Mouse (Mus musculus) liver (tissue): ENCODE measurements around the gene Polr1a.

ENCODE experiments used
- DNase-seq: peaks from one replicate; pipeline ENCODE4 v3.0.0-alpha.2; 2020; ENCODE audit warnings: mixed read lengths

Polr1a gene

DNA sequence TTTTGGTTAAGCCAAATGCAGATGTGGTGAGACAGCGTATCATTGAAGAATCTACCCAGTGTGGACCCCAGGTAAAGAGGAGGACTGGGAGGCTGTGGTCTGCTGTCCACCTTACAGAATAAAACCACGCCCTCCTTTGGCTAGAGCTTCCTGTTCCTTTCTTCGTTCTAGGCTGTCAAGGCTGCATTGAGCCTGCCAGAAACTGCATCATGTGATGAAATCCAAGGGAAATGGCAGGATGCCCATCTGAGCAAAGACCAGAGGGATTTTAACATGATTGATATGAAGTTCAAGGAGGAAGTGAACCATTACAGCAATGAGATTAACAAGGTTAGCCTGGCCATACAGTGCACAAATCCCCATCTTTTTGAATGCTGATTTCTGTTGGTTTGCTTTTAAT is 41.7 kb downstream of the Polr1a start:
- no peak for DNase-seq

DNA sequence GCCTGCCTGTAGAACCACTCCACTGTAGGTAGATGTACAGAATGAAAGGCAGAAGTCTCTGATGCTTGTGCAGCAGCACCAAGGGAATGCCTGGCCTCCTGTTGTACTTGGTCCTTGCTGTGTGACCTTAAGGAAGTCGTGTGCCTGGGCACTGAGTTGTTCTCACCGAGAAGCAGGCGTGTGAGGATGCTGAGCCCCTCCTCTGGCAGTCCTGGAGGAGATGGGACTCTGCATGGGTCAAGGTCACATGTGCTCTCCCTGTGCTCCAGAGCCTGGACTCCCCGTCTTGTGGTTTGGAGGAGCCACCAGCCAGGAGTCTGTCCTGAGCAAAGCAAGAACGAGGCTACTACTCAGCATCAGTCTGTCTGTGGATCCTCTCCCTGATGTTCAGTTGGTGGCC is 42.3 kb downstream of the Polr1a start:
- no peak for DNase-seq

DNA sequence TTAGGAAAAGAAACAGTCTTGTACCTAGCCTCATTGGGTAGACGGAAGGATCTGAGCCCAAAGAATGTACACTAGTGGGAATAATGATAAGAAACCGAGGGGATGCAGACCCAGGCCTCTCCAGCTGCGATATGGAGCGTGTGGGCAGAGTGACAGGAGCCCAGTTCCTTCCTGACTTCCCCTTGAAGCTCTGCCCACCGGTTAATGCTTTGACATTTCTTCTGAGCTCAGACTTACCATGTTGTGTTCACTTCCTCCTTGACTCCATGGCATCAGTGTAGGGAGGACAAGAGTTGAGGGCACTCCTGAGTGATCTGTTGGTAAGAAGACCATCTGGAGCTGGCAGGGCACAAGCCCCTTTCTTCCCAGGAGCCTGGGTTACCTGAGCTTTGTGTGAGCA is 53.3 kb downstream of the Polr1a start:
- no peak for DNase-seq

DNA sequence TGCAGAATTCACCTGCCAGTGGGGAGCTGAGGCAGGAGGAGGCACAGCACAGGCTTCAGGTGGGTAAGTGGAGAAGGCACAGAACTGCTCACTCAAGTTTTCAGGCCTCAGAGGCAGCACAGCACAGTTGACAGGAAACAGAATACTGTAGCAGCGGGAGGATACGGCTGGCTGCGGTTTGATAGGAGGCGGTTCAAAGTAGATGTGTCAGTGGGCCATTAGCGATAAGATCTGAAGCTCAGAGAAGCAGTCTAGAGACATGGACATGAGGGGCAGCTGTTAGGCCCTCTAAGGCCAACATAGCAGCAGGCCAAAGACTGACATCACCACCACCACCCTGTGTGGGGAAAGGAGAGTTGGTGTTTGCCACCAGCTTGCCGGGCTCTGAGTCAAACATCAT is 53.9 kb downstream of the Polr1a start:
- DNase-seq, result peak; percentile 25

DNA sequence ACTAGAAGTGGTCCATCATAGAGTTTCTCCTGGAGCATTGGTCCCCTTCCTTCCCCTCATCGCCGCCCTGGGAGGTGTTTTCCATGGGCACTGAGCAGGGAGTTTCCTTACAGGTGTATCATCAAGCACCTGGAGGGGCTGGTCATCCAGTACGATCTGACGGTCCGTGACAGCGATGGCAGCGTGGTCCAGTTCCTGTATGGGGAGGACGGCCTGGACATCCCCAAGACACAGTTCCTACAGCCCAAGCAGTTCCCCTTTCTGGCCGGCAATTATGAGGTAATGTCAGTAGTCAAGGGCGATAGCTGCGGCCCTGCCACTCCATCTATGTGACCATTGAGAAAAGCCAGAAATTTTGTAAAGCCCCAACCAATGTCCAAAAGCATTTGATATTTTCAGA is 54.7 kb downstream of the Polr1a start:
- no peak for DNase-seq

DNA sequence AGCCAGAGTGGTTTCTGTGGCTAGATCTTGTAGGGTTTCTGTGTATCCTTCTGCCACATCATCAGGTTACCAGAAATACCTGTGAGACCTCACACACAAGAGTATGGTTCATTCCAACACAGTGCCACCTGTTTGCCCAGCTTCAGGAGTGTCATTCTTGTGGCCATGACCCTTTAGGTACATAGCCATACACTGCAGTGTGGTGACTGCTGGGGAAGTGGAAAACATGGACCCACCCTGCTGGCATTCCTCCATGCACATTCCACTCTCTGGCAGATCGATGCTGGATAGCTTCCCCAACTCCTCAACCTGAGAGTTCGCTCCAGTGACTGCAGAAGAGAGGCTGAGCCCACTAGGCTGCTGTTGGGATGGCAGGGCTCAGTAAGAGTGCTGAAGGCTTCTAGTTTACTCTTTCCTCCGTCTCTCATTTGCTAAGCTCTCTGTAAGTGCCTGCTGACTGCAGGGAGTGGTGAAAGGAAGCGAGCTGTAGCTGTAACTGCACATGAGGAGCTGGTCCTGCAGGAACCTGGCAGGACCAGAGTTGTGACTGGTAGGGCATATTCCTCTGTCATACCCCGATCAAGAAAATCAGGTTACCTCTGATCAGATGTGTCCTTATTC is 57.9 kb downstream of the Polr1a start:
- no peak for DNase-seq

DNA sequence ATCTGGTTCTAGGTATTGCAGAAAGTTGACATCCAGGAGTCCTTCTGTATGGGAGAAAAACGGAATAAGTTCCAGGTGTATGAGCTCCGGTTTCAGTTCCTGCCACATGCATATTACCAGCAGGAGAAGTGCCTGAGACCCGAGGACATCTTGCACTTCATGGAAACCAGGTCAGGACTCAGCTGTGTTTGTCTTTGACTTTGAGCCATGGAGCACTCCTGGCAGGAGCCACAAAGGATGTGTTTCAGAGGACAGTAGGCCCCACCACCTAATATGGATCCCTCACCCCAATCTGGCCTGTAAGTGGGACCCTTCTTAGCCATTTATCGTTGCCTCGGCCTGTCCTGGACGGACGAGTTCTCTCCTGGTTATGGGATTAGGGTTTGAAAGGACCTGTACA is 59.0 kb downstream of the Polr1a start:
- no peak for DNase-seq

DNA sequence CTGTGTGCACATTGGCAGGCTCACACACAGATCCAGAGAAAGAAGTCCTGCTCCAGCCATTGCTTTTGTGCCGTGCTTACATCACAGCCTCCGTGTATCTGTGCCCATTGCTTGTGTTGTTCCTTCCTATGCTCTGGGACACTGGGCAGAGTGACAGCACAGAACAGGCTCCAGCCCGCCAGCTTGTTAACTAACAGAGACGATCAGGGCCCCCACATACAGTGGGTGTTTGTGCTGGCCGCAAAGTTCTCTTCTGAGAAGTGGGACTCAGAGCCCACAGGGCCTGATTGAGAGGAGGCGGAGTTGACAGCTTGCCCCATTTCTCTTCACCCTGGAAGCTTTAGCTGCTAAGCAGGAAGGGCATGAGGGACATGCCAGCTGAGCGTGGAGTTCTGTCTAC is 60.6 kb downstream of the Polr1a start:
- no peak for DNase-seq

DNA sequence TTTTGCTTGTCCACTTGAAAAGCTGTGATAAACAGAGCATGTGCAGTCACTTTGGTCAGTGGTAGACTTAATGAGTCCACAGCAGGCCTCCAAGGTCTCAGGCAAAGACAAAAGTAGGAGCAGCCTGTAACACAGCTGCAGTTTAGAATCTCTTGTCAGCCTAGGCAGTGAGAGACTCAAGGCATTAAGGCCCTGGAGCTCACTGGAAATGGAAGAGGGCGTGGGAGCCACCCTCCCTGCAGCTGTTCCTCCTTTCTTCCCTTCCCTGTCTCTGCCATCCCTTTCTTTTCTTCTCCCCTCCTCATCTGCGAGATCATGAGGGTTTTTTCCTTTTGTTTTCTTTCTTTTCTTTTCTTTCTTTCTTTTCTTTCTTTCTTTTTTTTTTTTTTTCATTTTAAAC is 61.3 kb downstream of the Polr1a start:
- DNase-seq, result no peak

DNA sequence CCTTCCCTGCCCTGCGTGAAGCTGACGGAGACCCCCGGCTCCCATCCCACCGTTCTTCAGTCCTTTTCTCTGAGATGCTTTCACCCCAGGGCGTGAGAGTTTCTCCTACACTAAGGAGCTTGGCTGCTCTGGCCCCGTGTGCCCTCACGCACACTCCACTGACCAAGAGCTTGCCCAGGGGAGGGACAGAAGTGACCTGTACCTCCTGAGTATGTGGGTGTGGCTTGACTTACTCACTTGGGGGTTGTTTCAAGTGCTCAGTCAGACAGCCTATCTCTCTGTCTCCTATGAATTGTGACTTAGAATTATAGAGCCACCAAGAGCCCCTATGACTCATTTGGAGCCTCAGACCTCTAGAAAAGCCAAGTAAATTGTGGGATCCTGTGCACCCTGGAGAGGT is 67.7 kb downstream of the Polr1a start:
- no peak for DNase-seq

DNA sequence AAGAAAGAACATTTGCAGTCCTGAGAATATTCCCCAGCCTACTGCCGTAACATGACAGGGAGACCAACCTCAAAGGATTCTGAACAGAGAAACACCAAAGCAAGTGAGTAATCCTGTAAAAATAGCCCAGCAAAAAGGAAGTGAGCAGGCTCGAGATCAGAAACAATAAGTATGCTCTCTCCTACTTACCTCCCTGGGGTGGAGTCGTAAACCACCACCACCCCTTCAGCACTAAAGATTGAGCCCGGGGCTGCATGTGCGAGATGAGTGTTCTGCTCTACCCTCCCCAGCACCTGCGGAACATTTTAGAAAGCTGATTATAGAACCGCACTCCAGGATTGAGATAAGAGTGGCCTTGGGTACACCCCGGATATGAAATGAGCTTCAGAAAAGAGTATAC is 71.3 kb downstream of the Polr1a start:
- no peak for DNase-seq

DNA sequence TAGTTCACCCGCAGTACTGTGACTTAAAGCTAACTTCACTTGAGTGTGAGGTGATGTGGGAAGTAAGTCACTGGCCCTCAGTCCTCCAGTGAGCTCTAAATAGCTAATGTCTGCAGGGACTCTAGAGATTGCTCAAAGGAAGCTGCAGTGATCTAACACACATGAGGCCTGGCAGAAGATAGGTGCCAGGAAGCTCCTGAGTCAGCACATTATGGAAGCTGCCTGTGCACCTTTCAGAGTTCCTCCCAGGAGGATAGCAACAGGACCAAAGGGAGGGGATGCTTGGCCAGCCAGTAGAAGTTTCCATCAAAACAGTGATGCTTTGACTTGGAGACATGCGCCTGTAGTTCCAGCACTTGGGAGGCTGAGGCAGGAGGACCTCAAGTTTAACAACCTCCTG is 71.7 kb downstream of the Polr1a start:
- DNase-seq, result no peak

DNA sequence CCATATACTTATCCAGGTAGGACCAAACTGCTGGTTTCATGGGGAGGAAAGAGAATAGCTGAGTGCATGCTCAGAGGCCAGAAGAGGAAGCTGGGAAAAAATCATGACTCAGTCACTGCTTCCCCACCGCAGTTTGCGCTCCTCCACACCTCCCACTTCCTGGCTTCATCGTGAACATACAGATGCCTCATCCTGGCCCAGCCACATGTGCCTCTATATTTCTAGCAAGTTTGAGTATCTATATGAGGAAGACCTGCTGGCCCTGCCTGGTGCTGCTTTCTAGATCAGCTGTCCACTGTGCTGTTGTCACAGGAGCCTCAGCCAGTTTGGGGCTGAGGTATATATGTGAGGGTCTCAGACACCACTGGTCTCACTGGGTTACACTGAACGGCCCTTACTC is 72.6 kb downstream of the Polr1a start:
- DNase-seq, result no peak

DNA sequence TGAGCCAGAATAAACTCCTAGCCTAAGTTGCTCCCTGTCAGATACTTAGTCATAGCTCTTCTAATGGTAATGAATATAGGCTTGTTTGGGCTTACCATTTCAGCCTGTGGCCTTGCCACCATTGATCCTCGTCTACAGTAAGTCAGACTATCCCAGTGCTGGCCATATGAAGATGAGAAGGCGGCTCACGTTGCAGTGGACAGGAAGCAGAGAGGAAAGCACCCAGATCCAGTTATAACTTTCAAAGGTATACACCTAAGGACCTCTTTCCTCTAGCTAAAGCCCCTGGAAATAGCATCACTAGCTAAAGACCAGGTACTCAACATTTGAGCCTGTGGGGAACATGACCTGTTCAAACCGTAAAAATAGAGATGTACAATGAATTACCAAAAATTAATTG is 77.1 kb downstream of the Polr1a start:
- DNase-seq, result no peak

DNA sequence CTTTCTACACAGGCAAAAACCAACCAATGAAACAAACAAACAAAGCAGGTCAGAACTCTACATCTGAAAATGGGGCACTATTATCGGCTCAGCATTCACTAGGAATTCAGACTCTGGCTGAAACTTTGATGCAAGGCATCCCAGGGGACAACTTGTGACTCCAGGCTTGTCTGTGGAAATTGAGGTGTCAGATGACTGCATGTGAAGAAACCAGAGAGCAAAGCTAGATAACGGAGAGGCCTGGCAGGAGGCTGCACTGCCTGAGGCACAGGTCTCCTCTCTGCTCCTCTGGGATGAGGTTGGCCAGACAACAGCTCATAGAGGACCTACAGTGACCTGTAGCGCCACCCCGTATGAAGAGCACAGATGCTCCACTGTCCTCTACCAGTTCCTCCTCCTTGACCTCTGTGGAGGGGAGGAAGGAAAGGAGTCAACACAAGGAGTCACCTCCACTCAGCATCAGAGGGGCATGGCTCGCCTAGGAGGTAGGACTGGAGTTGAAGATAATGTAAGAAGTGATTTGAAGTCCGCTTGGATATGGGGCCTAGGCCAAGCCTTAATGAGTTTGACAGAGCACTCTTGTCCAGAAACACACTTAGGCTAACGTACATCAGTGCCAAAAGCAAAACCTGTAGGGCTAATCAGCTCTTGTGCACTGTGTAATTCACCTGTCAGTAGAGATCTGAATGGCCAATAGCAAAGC is 78.8 kb downstream of the Polr1a start:
- DNase-seq, result no peak

DNA sequence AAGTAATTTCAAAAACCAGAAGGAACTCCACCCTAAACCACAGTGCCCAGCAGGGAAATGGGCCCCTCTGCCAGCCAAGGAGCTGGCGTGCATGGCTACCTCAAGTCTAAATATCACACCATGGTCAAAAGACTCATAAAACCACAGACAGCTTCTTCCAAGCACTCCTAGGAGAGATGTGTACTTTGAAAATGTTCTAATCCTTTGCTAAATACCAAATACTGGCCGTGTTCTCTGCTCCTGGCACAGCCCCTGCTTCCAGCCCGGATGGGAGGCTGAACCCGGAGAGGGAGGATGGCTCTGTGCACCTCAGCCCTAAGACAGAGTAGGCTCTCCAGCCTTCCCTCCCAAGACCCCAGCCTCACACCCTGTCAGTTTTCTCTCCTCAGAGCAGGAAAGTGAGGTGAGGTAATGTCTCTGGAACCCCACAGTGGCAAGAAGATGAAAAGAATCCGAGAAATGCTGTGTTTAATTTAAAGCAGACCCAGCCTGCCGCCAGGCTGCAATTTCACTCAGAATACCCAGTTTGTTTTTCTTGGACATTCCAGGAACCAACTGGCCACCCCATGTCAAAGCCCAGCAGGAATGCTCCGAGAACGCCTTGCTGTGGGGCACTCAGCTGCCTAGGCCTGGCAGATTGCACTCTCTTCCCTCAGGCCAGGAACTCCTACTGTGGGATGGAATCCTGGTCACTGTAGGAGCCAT is 80.9 kb downstream of the Polr1a start:
- DNase-seq, result no peak

DNA sequence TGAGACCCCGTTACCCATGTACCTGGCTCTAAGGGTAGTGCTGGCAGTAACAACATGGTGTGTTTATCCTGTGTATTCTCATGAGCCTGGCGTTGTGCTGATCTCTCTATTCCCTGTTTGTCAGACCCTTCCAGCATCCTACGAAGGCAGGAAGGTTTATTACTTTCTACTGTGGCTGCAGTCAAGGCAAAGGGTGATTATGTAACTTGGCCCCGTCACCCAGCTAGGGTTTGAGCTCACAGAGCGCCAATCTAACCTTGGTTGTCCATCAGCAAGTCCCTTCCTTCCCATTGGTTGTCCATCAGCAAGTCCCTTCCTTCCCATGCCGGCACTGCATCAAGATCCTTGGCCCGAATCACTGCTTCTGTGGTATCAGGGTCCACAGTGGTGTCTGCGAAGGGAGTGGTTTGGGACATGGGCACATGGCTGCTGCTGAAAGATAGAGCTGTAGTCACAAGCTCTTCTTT is 81.6 kb downstream of the Polr1a start:
- DNase-seq, result no peak

DNA sequence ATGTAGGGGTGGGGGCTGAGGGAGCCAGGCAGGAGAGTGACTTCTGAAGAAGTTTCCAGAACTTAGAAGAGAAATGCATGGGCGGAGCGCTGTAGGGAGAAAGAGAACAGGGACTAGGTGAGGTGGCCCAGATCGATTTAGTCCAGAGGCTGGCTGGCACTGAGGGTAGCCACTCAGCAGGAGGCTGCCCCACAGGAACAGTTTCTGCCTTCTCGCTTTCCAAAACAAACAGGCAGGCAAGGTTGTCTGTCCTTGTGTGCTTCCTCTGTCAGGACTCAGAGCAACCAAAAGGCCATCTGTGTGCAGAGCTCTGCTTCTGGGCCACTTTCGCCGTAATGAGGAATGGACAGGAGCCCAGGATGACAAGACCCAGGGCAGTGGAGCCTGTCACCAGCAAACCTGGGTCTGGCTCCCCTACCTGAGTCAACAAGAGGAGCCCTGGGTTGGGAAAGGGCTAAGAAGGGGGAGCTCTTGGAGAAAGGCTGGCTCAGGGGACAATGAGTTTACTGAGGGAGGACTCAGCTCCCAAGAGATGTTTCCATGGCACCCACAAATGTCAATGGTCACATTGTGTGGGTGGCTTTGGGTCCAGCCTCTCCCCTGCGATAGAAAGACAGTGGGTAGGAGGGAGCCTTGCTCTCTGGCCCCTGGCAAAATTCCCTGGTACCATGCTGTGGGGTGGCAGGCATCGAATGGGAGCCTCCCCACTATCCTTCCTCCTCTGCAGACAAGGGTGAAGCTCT is 82.5 kb downstream of the Polr1a start:
- no peak for DNase-seq

DNA sequence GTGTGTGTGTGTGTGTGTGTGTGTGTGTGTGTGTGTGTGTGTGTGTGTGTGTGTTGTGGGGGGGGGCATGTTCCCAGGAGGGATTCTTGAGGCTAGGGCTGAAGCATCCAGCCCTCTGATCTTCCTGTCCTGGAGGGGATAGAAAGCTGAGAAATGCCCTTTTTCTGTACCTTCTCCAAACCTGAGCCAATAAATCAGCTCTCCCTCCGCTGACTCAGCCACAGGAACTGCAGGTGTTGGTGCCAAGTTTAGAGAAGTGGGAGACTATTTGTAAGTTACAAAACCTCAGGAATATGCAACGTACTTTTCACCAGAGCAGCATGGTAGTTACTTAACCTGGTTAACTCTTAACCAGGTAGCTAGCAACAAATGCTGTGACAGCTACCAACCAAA is 83.1 kb downstream of the Polr1a start:
- no peak for DNase-seq

DNA sequence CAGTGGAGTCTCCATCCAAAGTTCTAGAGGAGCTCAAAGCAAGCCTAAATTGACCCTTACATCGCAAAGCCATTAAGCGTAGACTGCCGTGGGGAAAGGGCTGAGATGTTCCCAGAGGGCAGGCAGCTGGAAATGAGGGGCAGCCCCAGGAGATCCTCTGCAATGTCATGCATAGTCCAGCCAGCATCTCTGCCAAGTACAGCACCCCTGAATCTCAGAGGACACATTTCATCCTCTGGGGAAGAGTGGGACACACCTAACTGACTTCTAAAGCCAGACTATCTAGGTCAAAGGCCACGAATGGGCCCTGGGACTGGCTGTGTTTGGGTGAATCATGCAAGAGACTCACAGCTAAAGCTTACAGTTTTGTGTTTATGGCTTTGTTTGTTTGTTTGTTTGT is 85.2 kb downstream of the Polr1a start:
- DNase-seq, result no peak

DNA sequence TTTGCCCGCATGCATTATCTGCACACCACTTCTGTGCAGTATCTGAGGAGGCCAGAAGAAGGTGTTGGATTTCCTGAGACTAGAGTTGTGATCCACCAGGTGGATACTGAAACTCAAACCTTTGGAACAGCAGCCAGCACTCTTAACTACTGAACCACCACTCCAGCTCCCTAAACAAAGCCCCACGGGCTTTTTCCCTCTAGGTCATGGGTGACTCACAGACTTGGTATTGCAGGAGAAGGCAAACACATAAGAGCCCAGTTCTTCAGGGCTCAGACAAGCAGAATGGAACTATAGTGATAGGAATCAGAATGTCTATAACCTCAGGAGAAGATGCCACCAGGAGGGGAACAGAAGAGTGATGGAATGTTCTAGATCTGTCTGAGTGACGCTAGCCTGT is 86.2 kb downstream of the Polr1a start:
- no peak for DNase-seq

DNA sequence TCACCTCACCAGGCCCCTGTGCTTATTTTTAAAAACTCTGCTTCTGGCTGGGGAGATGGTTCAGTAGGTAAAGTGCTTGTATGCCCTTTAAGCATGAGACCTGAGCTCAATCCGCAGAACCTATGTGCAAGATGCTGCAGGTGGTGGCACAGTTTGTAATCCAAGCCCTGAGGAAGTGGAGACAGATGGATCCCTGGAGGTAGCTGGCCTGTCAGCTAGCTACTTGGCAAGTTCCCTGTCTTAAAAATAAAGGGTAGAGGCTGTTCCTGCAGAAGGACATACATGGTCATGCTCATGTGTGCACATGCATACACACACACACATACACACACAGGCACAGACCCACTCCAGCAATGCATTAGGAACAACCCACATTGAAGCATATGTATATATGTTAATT is 88.4 kb downstream of the Polr1a start:
- DNase-seq, result no peak

DNA sequence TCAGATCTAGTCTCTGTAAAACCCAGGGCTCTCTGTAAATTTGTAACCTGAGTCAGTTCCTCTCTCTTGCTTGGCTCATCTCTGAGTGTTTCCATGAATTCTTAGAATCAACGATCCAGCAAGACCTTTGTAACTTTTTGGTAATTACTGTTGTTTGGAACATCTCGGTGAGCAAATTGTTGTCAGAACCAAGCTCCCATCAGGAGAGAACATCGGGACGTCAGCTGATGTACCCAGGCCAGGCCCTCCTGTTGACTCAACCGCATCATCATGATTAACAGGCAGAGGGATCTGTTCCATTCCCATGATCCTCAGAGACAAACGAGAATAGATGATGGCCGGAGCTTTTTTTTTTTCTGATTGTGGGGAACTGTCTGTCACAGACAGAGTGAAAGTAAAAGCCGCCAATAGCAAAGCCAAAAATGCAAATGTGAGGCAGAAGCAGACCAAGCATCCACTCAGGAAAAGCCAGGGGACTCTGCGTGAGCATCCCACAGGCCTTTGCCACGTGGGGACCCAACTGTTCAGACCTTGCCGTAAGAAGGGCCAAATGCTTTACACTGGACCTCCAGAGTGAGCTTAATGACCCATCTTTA is 91.2 kb downstream of the Polr1a start:
- DNase-seq, result no peak
